ENCODE assay signal across 9 mouse cellular contexts in the genomic region with DNA sequence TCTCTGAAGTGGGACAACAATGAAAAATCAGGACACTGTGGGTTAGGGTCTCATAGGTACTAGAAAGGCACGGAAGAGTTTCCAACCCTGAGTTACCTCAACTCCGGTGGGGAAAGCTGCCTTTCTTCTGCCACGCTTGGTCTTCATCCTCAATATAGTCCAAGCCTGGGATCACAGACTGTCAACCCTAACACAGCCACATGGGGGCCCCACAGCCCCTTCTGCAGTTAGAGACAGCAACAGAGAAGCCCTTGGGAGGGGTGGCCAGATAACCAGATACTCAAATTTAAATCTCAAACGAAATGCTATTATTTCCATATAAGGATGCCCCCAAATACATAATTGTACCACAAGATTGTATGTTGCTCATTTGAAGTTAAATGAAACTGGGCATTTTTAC. TPM values are rescaled to one million over a fixed set of nuclear protein-coding genes. Genes with fewer than 3 reads are reported as not detected.
DNase-seq lines count a peak whose midpoint lies in the region; ATAC-seq and TF ChIP-seq lines count a peak whose summit lies in the region.
"Had no signal": no experiment of that assay in that cellular context is flagged by ENCODE, and none has a peak within 500 bp of the region (broad histone marks: within the 10 kb centered on the region; RNA-seq: fewer than 3 reads in every experiment).

No protein-coding gene starts in this region.

- H3K4me2 ChIP-seq in midbrain, postnatal 0 days (ENCODE audit: low read depth, low read length, poor library complexity, severe bottlenecking), result no peak overlapping the region
- H3K4me2 ChIP-seq in midbrain, embryonic 15.5 days, result no peak overlapping the region
- H3K4me2 ChIP-seq in embryonic facial prominence, embryonic 14.5 days (ENCODE audit: low read depth, low read length), result no peak overlapping the region
- H3K4me2 ChIP-seq in intestine, embryonic 16.5 days (ENCODE audit: low read depth, low read length), result peak overlapping the region; percentile 37; the same call in 1 of the 2 replicates
- no peak overlapping the region for H3K4me2 ChIP-seq in liver, embryonic 11.5 days
- H3K4me2 ChIP-seq: embryonic facial prominence, embryonic 15.5 days had no signal

- 63% methylated on average over 4 of the region's 4 CpGs for WGBS in midbrain, postnatal 0 days
- 66% methylated on average over 4 of the region's 4 CpGs for WGBS in midbrain, embryonic 15.5 days
- 58% methylated on average over 4 of the region's 4 CpGs for WGBS in embryonic facial prominence, embryonic 14.5 days
- 44% methylated on average over 4 of the region's 4 CpGs for WGBS in intestine, embryonic 16.5 days
- 45% methylated on average over 4 of the region's 4 CpGs for whole genome bisulfite sequencing in liver, embryonic 11.5 days

- no peaks in the 10 kb centered on the region for H3K4me1 ChIP-seq in midbrain, postnatal 0 days (ENCODE audit: insufficient read depth, low read length)
- H3K4me1 ChIP-seq in midbrain, embryonic 15.5 days, result no peaks in the 10 kb centered on the region
- H3K4me1 ChIP-seq in embryonic facial prominence, embryonic 14.5 days (ENCODE audit: control insufficient read depth, insufficient read depth, low read length), result no peaks in the 10 kb centered on the region; the same call in 1 of the 2 replicates
- peaks cover 16% of the 10 kb centered on the region for H3K4me1 ChIP-seq in intestine, embryonic 16.5 days (ENCODE audit: control insufficient read depth, insufficient read depth, low read length)
- H3K4me1 ChIP-seq in liver, embryonic 11.5 days (replicated peaks; ENCODE audit: control insufficient read depth, insufficient read depth, low read length), result peaks cover 8% of the 10 kb centered on the region

- DNase-seq in midbrain, postnatal 0 days (ENCODE audit: low spot score), result peak; percentile 22
- DNase-seq in R1 (ENCODE audit: low read depth, low spot score), result peak; percentile 42
- peak; percentile 30 for DNase-seq in embryonic facial prominence, embryonic 14.5 days (ENCODE audit: low spot score)
- no peak for DNase-seq in liver, embryonic 11.5 days (ENCODE audit: low spot score)
- DNase-seq in skeletal muscle tissue, adult 2 months (ENCODE audit: low read depth, low spot score), result peak; percentile 33

- no peak for ATAC-seq in midbrain, postnatal 0 days (ENCODE audit: low FRiP score)
- ATAC-seq in midbrain, embryonic 15.5 days (replicated peaks), result no peak
- ATAC-seq in embryonic facial prominence, embryonic 14.5 days (ENCODE audit: low read depth), result no peak
- ATAC-seq in intestine, embryonic 16.5 days, result 0 out of 2 replicates have a peak, but pooled peaks have one; percentile 37
- peak; percentile 63; the same call in 1 of the 2 replicates for ATAC-seq in liver, embryonic 11.5 days (replicated peaks; ENCODE audit: low FRiP score)
- ATAC-seq in activated CD4-positive, CD25-positive, alpha-beta regulatory T cell, adult 4 months, result no peak

- no peak overlapping the region for H3K27ac ChIP-seq in midbrain, postnatal 0 days (ENCODE audit: low read depth, low read length)
- H3K27ac ChIP-seq in midbrain, embryonic 15.5 days, result no peak overlapping the region
- H3K27ac ChIP-seq in embryonic facial prominence, embryonic 14.5 days (replicated peaks; ENCODE audit: low read depth, low read length), result no peak overlapping the region
- H3K27ac ChIP-seq in intestine, embryonic 16.5 days (ENCODE audit: low read length), result peak overlapping the region; percentile 94
- no peak overlapping the region for H3K27ac ChIP-seq in liver, embryonic 11.5 days (ENCODE audit: low read depth, low read length)

- no peaks in the 10 kb centered on the region for H3K9me3 ChIP-seq in midbrain, postnatal 0 days (ENCODE audit: low read length)
- no peaks in the 10 kb centered on the region for H3K9me3 ChIP-seq in midbrain, embryonic 15.5 days
- no peaks in the 10 kb centered on the region for H3K9me3 ChIP-seq in embryonic facial prominence, embryonic 14.5 days (ENCODE audit: control insufficient read depth, low read length)
- H3K9me3 ChIP-seq in intestine, embryonic 16.5 days (ENCODE audit: control insufficient read depth, low read length), result no peaks in the 10 kb centered on the region
- no peaks in the 10 kb centered on the region for H3K9me3 ChIP-seq in liver, embryonic 11.5 days (ENCODE audit: control insufficient read depth, low read length)
- H3K9me3 ChIP-seq: embryonic facial prominence, embryonic 15.5 days had no signal

- H3K4me3 ChIP-seq in midbrain, postnatal 0 days (ENCODE audit: low read depth, low read length), result no peak overlapping the region
- no peak overlapping the region for H3K4me3 ChIP-seq in midbrain, embryonic 15.5 days
- H3K4me3 ChIP-seq in embryonic facial prominence, embryonic 14.5 days (ENCODE audit: low read depth, low read length), result no peak overlapping the region
- no peak overlapping the region for H3K4me3 ChIP-seq in intestine, embryonic 16.5 days (ENCODE audit: low read length)
- H3K4me3 ChIP-seq in liver, embryonic 11.5 days (ENCODE audit: low read depth, low read length), result no peak overlapping the region
- H3K4me3 ChIP-seq: embryonic facial prominence, embryonic 15.5 days had no signal

- H3K36me3 ChIP-seq in midbrain, postnatal 0 days (ENCODE audit: insufficient read depth, low read length), result no peaks in the 10 kb centered on the region
- H3K36me3 ChIP-seq in midbrain, embryonic 15.5 days (replicated peaks), result no peaks in the 10 kb centered on the region
- H3K36me3 ChIP-seq in embryonic facial prominence, embryonic 14.5 days (ENCODE audit: control insufficient read depth, insufficient read depth, low read length), result no peaks in the 10 kb centered on the region
- H3K36me3 ChIP-seq in intestine, embryonic 16.5 days (ENCODE audit: control insufficient read depth, insufficient read depth, low read length), result no peaks in the 10 kb centered on the region
- no peaks in the 10 kb centered on the region for H3K36me3 ChIP-seq in liver, embryonic 11.5 days (ENCODE audit: control insufficient read depth, insufficient read depth, low read length)
- H3K36me3 ChIP-seq: embryonic facial prominence, embryonic 15.5 days had no signal

- no peak overlapping the region for H3K9ac ChIP-seq in midbrain, postnatal 0 days (replicated peaks; ENCODE audit: low read length, poor library complexity, severe bottlenecking)
- H3K9ac ChIP-seq in midbrain, embryonic 15.5 days, result no peak overlapping the region
- H3K9ac ChIP-seq in embryonic facial prominence, embryonic 14.5 days (ENCODE audit: low read depth, low read length), result no peak overlapping the region
- H3K9ac ChIP-seq in intestine, embryonic 16.5 days (ENCODE audit: low read depth, low read length), result peak overlapping the region; percentile 59; the same call in 1 of the 2 replicates
- no peak overlapping the region for H3K9ac ChIP-seq in liver, embryonic 11.5 days (ENCODE audit: low read depth, low read length)
- H3K9ac ChIP-seq: embryonic facial prominence, embryonic 15.5 days had no signal

- TF ChIP-seq CTCF in midbrain, postnatal 0 days (IDR thresholded peaks at IDR 0.05), result peak; percentile 56

- H3K27me3 ChIP-seq in midbrain, postnatal 0 days (ENCODE audit: insufficient read depth, low read length), result no peaks in the 10 kb centered on the region
- H3K27me3 ChIP-seq in midbrain, embryonic 15.5 days (replicated peaks), result no peaks in the 10 kb centered on the region
- no peaks in the 10 kb centered on the region for H3K27me3 ChIP-seq in embryonic facial prominence, embryonic 14.5 days (replicated peaks; ENCODE audit: control insufficient read depth, insufficient read depth, low read length)
- H3K27me3 ChIP-seq in intestine, embryonic 16.5 days (replicated peaks; ENCODE audit: control insufficient read depth, insufficient read depth, low read length), result no peaks in the 10 kb centered on the region
- H3K27me3 ChIP-seq in liver, embryonic 11.5 days (replicated peaks; ENCODE audit: control insufficient read depth, insufficient read depth, low read length), result no peaks in the 10 kb centered on the region
- H3K27me3 ChIP-seq: embryonic facial prominence, embryonic 15.5 days had no signal

RNA-seq across cellular contexts. Expression of gene Mrvi1, which starts 0.5 kb away (rescaled TPM):
- total RNA-seq in midbrain, postnatal 0 days (2014; rRNA removed), result 2.3 and 2.7 TPM in 2 replicates
- 0.42 and 0.88 TPM in 2 replicates for polyA plus RNA-seq in midbrain, postnatal 0 days (2015; fragmentation: Nextera tagmentation; extraction: Ambion mirVana)
- polyA plus RNA-seq in midbrain, embryonic 15.5 days (2015; fragmentation: Nextera tagmentation; extraction: Ambion mirVana), result 0.59 and 0.60 TPM in 2 replicates
- 1.8 and 3.0 TPM in 2 replicates for polyA plus RNA-seq in embryonic facial prominence, embryonic 14.5 days (2014; fragmentation: Nextera tagmentation; extraction: Ambion mirVana)
- polyA plus RNA-seq in intestine, embryonic 16.5 days (2015; fragmentation: Nextera tagmentation; extraction: Ambion mirVana), result 12.0 and 13.0 TPM in 2 replicates
- polyA plus RNA-seq in liver, embryonic 11.5 days (2014; fragmentation: Nextera tagmentation; extraction: Ambion mirVana), result 20.7 and 25.2 TPM in 2 replicates
- polyA plus RNA-seq in activated CD4-positive, CD25-positive, alpha-beta regulatory T cell, adult 4 months (2017; shearing (Covaris generic)), result under 1 TPM; 0.66 to 0.93 TPM

RNA-seq across cellular contexts. Expression of gene Ctr9, which starts 46.0 kb away (rescaled TPM):
- total RNA-seq in midbrain, postnatal 0 days (2014; rRNA removed), result 38.7 and 50.3 TPM in 2 replicates
- 59.5 and 63.3 TPM in 2 replicates for polyA plus RNA-seq in midbrain, postnatal 0 days (2015; fragmentation: Nextera tagmentation; extraction: Ambion mirVana)
- 86.0 and 91.8 TPM in 2 replicates for polyA plus RNA-seq in midbrain, embryonic 15.5 days (2015; fragmentation: Nextera tagmentation; extraction: Ambion mirVana)
- 59.4 and 62.7 TPM in 2 replicates for polyA plus RNA-seq in embryonic facial prominence, embryonic 14.5 days (2014; fragmentation: Nextera tagmentation; extraction: Ambion mirVana)
- polyA plus RNA-seq in intestine, embryonic 16.5 days (2015; fragmentation: Nextera tagmentation; extraction: Ambion mirVana), result 45.1 and 48.7 TPM in 2 replicates
- 53.6 and 58.3 TPM in 2 replicates for polyA plus RNA-seq in liver, embryonic 11.5 days (2014; fragmentation: Nextera tagmentation; extraction: Ambion mirVana)
- polyA plus RNA-seq in activated CD4-positive, CD25-positive, alpha-beta regulatory T cell, adult 4 months (2017; shearing (Covaris generic)), result 10 to 100 TPM; 31.5 to 34.1 TPM

Comparison
In these comparisons a context has a peak if more than half of its experiments do, and no peak if none do; other contexts are left out.
1. ATAC-seq: peak in intestine, embryonic 16.5 days (single experiment) and liver, embryonic 11.5 days (single experiment); none in midbrain, postnatal 0 days (single experiment), midbrain, embryonic 15.5 days (single experiment), embryonic facial prominence, embryonic 14.5 days (single experiment) and activated CD4-positive, CD25-positive, alpha-beta regulatory T cell, adult 4 months (single experiment).